Mouse (Mus musculus): ENCODE results near the gene Mmp19. TPM values are rescaled to one million over a fixed set of nuclear protein-coding genes. Genes with fewer than 3 reads are reported as not detected.

Mmp19 gene
- total RNA-seq, 2 experiments from 2014 or later, result 1.1 to 1.9 TPM

- no peak for DNase-seq (ENCODE audit: low spot score)
These were observed 57.7 kb downstream of the Mmp19 start for GRCm38 (mm10) chr10:128848426-128848825.

- DNase-seq (ENCODE audit: low spot score), result no peak
These were observed 59.6 kb downstream of the Mmp19 start for GRCm38 (mm10) chr10:128850339-128850738.

Other genes starting within 250 kb of the Mmp19 start
- gene Zc3h10, start 243.1 kb upstream of the Mmp19 start, total RNA-seq (2021), result 1 to 10 TPM; 4.6 to 8.3 TPM
- gene Rpl41, start 241.6 kb upstream of the Mmp19 start, total RNA-seq (2021), result 1,000 to 10,000 TPM; 1,015 to 1,049 TPM
- gene Pa2g4, start 224.9 kb upstream of the Mmp19 start, total RNA-seq (2021), result 10 to 100 TPM; 35.4 to 37.6 TPM
- 1 to 10 TPM; 2.7 TPM for gene Erbb3, start 201.3 kb upstream of the Mmp19 start, total RNA-seq (2021)
- gene Rps26, start 164.2 kb upstream of the Mmp19 start, total RNA-seq (2021), result 100 to 1,000 TPM; 345 to 363 TPM
- under 1 TPM; 0.37 to 0.57 TPM for gene Ikzf4, start 144.9 kb upstream of the Mmp19 start, total RNA-seq (2021)
- gene Suox, start 116.8 kb upstream of the Mmp19 start, total RNA-seq (2021), result 10 to 100 TPM; 27.7 to 28.3 TPM
- gene Rab5b, start 94.6 kb upstream of the Mmp19 start, total RNA-seq (2021), result 10 to 100 TPM; 90.8 to 92.1 TPM
- not detected for gene Pmel, start 86.7 kb upstream of the Mmp19 start, total RNA-seq (2021)
- 1 to 10 TPM; 2.3 to 2.7 TPM for gene Cdk2, start 85.9 kb upstream of the Mmp19 start, total RNA-seq (2021)
- 1 to 10 TPM; 7.8 to 8.5 TPM for gene Dgka, start 46.1 kb upstream of the Mmp19 start, total RNA-seq (2021)
- 10 to 100 TPM; 12.0 to 12.4 TPM for gene Pym1, start 43.0 kb upstream of the Mmp19 start, total RNA-seq (2021)
- gene Dnajc14, start 13.2 kb downstream of the Mmp19 start, total RNA-seq (2021), result 10 to 100 TPM; 20.8 to 25.4 TPM
- 1 to 10 TPM; 2.1 to 2.3 TPM for gene Tmem198b, start 13.5 kb downstream of the Mmp19 start, total RNA-seq (2021)
- 10 to 100 TPM; 26.1 to 30.7 TPM for gene Sarnp, start 26.4 kb downstream of the Mmp19 start, total RNA-seq (2021)
- gene Ormdl2, start 30.7 kb downstream of the Mmp19 start, total RNA-seq (2021), result 1 to 10 TPM; 3.1 to 3.8 TPM
- 1 to 10 TPM; 2.8 to 8.0 TPM for gene Gdf11, start 100.8 kb downstream of the Mmp19 start, total RNA-seq (2021)
- 100 to 1,000 TPM; 101 to 160 TPM for gene Cd63, start 110.1 kb downstream of the Mmp19 start, total RNA-seq (2021)
- 1 to 10 TPM; 3.1 to 3.9 TPM for gene Rdh5, start 132.0 kb downstream of the Mmp19 start, total RNA-seq (2021)
- 100 to 1,000 TPM; 153 to 154 TPM for gene Bloc1s1, start 133.1 kb downstream of the Mmp19 start, total RNA-seq (2021)
- 10 to 100 TPM; 40.4 to 60.8 TPM for gene Itga7, start 142.9 kb downstream of the Mmp19 start, total RNA-seq (2021)
- gene Mettl7b, start 170.1 kb downstream of the Mmp19 start, total RNA-seq (2021), result under 1 TPM in 1 of 2 experiments, not detected in 1; 0.24 TPM
- not detected for gene Olfr9, start 198.5 kb downstream of the Mmp19 start, total RNA-seq (2021)
- gene Olfr763, start 219.9 kb downstream of the Mmp19 start, total RNA-seq (2021), result not detected
- not detected for gene Olfr764-ps1, start 249.0 kb downstream of the Mmp19 start, total RNA-seq (2021)

Data from gastrocnemius, adult 18-20 months (tissue).